Mouse (Mus musculus) embryo, embryonic 9.5 days (tissue): Measurements from ENCODE around the gene Mrps18a.

Experiments
- DNase-seq: peaks from one replicate; pipeline ENCODE4 v3.0.0-alpha.2; 2017; ENCODE audit errors: extremely low spot score

The Mrps18a gene

GRCm38 (mm10) chr17:46143578-46144423 is 33.0 kb downstream of the Mrps18a start, which contains the start of gene Rsph9:
Gene Rsph9 (minus strand): TSS chr17:46144216.
- peak; percentile 83 for DNase-seq

- peak; percentile 85 for DNase-seq
Measured at GRCm38 (mm10) chr17:46152847-46153782, 42.3 kb downstream of the Mrps18a start, which contains the start of gene Mad2l1bp. Gene Mad2l1bp (minus strand): TSS chr17:46153553.

- no peak for DNase-seq
Measured at GRCm38 (mm10) chr17:46154336-46154735, 43.5 kb downstream of the Mrps18a start.

GRCm38 (mm10) chr17:46156680-46157079 is 45.9 kb downstream of the Mrps18a start:
- no peak for DNase-seq

GRCm38 (mm10) chr17:46157131-46157530 is 46.3 kb downstream of the Mrps18a start:
- DNase-seq, result no peak

GRCm38 (mm10) chr17:46159236-46159635 is 48.5 kb downstream of the Mrps18a start:
- DNase-seq, result no peak

GRCm38 (mm10) chr17:46160090-46160662 is 49.4 kb downstream of the Mrps18a start:
- peak; percentile 88 for DNase-seq

- DNase-seq, result peak; percentile 96
Measured at GRCm38 (mm10) chr17:46160686-46161085, 49.9 kb downstream of the Mrps18a start, which contains the start of gene Gtpbp2. Gene Gtpbp2 (plus strand): TSS chr17:46161032.

GRCm38 (mm10) chr17:46161179-46161578 is 50.4 kb downstream of the Mrps18a start:
- no peak for DNase-seq

- no peak for DNase-seq
Measured at GRCm38 (mm10) chr17:46161710-46162109, 50.9 kb downstream of the Mrps18a start.

GRCm38 (mm10) chr17:46162551-46162950 is 51.8 kb downstream of the Mrps18a start:
- no peak for DNase-seq

GRCm38 (mm10) chr17:46162951-46163421 is 52.2 kb downstream of the Mrps18a start:
- no peak for DNase-seq

GRCm38 (mm10) chr17:46164301-46164700 is 53.5 kb downstream of the Mrps18a start:
- DNase-seq, result no peak

GRCm38 (mm10) chr17:46164791-46165190 is 54.0 kb downstream of the Mrps18a start:
- no peak for DNase-seq

GRCm38 (mm10) chr17:46165460-46165859 is 54.7 kb downstream of the Mrps18a start:
- DNase-seq, result no peak

GRCm38 (mm10) chr17:46166270-46166669 is 55.5 kb downstream of the Mrps18a start:
- DNase-seq, result no peak

GRCm38 (mm10) chr17:46167014-46167413 is 56.2 kb downstream of the Mrps18a start:
- no peak for DNase-seq

- DNase-seq, result no peak
Measured at GRCm38 (mm10) chr17:46168318-46168717, 57.5 kb downstream of the Mrps18a start.

- no peak for DNase-seq
Measured at GRCm38 (mm10) chr17:46168768-46169167, 58.0 kb downstream of the Mrps18a start.

- no peak for DNase-seq
Measured at GRCm38 (mm10) chr17:46170538-46170937, 59.8 kb downstream of the Mrps18a start.
